Mouse (Mus musculus) stomach, postnatal 0 days (tissue): ENCODE data around the gene Znrd1as. TPM values are rescaled to one million over a fixed set of nuclear protein-coding genes. Genes with fewer than 3 reads are reported as not detected.

ENCODE experiments used
- ATAC-seq: fragments of 200-750 bp; cut with Nextera tagmentation; 2 replicates; pipeline ENCODE4 v1.8.0; 2017; ENCODE audit not compliant: low FRiP score, low TSS enrichment
- DNase-seq: peaks from one replicate; pipeline ENCODE4 v3.0.0-alpha.2; 2016; ENCODE audit warnings: low spot score
- H3K27ac ChIP-seq: fragments of 300-500 bp; sonication (generic); replicated peaks from 2 replicates; pipeline ENCODE4 v1.5.1; 2014; ENCODE audit warnings: mild to moderate bottlenecking, control low read depth
- H3K27me3 ChIP-seq: fragments of 300-500 bp; sonication (generic); 2 replicates; pipeline ENCODE4 v1.6.1; 2014; ENCODE audit warnings: low read length; ENCODE audit not compliant: control insufficient read depth, insufficient read depth
- H3K36me3 ChIP-seq: fragments of 300-500 bp; sonication (generic); 2 replicates; pipeline ENCODE4 v1.6.1; 2014; ENCODE audit warnings: low read length, mixed read lengths; ENCODE audit not compliant: control insufficient read depth, insufficient read depth
- H3K4me1 ChIP-seq: fragments of 300-500 bp; sonication (generic); replicated peaks from 2 replicates; pipeline ENCODE4 v1.6.1; 2014; ENCODE audit warnings: antibody characterized with exemption; ENCODE audit not compliant: control insufficient read depth, insufficient read depth
- H3K4me2 ChIP-seq: fragments of 300-500 bp; sonication (generic); replicated peaks from 2 replicates; pipeline ENCODE4 v1.6.1; 2014; ENCODE audit warnings: low read depth, mild to moderate bottlenecking, control low read depth, moderate library complexity
- H3K4me3 ChIP-seq: fragments of 300-500 bp; sonication (generic); 2 replicates; pipeline ENCODE4 v1.5.1; 2014; ENCODE audit warnings: low read depth, low read length, control low read depth
- H3K9ac ChIP-seq: fragments of 300-500 bp; sonication (generic); 2 replicates; pipeline ENCODE4 v1.6.1; 2014; ENCODE audit warnings: mild to moderate bottlenecking, low read length, control low read depth, mixed read lengths
- H3K9me3 ChIP-seq: fragments of 300-500 bp; sonication (generic); 2 replicates; pipeline ENCODE4 v1.6.1; 2016; ENCODE audit warnings: low read length; ENCODE audit not compliant: control insufficient read depth
- CTCF ChIP-seq: IDR thresholded peaks from 2 replicates; pipeline ENCODE4 v1.5.1; 2016; ENCODE audit warnings: antibody characterized with exemption, low read depth, mild to moderate bottlenecking, moderate library complexity
- EP300 ChIP-seq: optimal IDR thresholded peaks from 2 replicates; pipeline ENCODE3; 2016; ENCODE audit warnings: antibody characterized with exemption
- WGBS: fragments of 180-500 bp; shearing (Covaris S2); extraction: QIAGEN DNeasy Blood & Tissue Kit; methylation state at CpG from one replicate; pipeline ENCODE4 v1.1.7; 2014; 5-methylcytosine and 5-hydroxymethylcytosine counted together
- polyA plus RNA-seq: library from polyadenylated mRNA; unstranded; fragments of >200 nt; fragmentation: Nextera tagmentation; extraction: Ambion mirVana; gene quantifications from 2 replicates; pipeline ENCODE4 v1.2.1, GENCODE M21; 2015

The Znrd1as gene
- polyA plus RNA-seq, 1 experiment from 2014 or later = 4.5 TPM

DNA sequence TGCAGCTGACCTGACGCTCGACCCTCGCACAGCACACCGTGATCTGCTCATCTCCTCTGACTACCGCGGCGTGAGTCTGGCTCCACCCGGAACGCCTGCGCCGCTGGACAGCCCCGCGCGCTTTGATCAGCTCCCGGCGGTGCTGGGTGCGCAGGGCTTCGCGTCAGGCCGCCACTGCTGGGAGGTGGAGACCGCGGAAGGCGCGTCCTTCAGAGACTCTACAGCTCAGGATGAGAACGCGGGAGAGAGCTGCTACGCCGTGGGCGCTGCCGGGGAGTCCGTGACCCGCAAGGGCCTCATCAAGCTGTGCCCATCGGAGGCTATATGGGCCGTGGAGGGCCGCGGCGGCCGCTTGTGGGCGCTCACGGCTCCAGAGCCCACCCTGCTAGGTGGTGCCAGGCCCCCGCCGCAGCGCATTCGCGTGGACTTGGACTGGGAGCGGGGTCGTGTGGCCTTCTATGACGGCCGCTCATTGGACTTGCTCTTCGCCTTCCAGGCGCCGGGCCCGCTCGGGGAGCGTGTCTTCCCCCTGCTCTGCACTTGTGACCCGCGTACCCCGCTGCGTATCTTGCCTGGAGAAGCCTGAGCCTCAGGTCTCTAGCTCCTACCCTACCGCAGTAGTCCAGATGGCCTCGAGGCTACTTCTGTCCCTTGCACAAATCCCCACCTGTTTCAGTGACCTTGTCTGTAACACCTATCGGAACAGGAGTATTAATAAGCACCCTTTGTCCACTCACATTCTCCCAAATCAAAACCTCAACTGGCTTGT, 11.2 kb upstream of the Znrd1as start:
- DNase-seq (peak; percentile 59), ATAC-seq (no peak)
- no peaks in the 10 kb centered on the region; the same call in 1 of the 2 replicates for H3K27me3 ChIP-seq
- H3K4me1 ChIP-seq = no peaks in the 10 kb centered on the region
- peak overlapping the region; percentile 63 for H3K9ac ChIP-seq
- peak overlapping the region; percentile 96 for H3K4me2 ChIP-seq
- no peak overlapping the region; the same call in 1 of the 2 replicates for H3K27ac ChIP-seq
- 2% methylated on average over 62 of the region's 62 CpGs for WGBS
- H3K36me3 ChIP-seq = no peaks in the 10 kb centered on the region
- H3K4me3 ChIP-seq = peak overlapping the region; percentile 50
- H3K9me3 ChIP-seq = no peaks in the 10 kb centered on the region
- peak; percentile 54 for TF ChIP-seq CTCF
- no peak for TF ChIP-seq EP300

DNA sequence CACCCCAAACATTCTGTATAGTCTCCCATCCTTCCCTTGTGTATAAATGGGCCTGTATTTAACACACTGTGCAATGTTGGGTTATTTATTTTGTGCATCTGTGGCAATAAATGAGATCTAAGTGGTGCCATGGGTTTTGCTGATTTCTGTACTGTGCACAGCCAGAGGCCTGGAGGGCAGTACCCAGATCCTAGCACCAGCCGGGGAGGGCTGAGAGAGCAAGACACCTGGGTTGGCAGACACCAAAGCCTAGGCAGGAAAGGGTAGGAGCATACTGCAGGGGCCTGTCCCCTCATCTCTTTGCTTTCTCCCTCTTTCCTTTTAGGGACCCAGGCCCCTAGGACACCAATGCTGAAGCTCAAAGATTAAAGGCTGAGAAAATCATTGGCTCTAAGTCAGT, 10.1 kb upstream of the Znrd1as start:
- Histone ChIP-seq H3K9me3 (no peaks in the 10 kb centered on the region), H3K4me3 (no peak overlapping the region), H3K27me3 (no peaks in the 10 kb centered on the region; the same call in 1 of the 2 replicates), H3K9ac (no peak overlapping the region), H3K27ac (no peak overlapping the region), H3K4me2 (no peak overlapping the region), H3K36me3 (no peaks in the 10 kb centered on the region), H3K4me1 (no peaks in the 10 kb centered on the region)
- no peak for DNase-seq
- ATAC-seq = no peak
- 100% methylated on average over 1 of the region's 1 CpGs for WGBS
- TF ChIP-seq EP300 (no peak), CTCF (no peak)

DNA sequence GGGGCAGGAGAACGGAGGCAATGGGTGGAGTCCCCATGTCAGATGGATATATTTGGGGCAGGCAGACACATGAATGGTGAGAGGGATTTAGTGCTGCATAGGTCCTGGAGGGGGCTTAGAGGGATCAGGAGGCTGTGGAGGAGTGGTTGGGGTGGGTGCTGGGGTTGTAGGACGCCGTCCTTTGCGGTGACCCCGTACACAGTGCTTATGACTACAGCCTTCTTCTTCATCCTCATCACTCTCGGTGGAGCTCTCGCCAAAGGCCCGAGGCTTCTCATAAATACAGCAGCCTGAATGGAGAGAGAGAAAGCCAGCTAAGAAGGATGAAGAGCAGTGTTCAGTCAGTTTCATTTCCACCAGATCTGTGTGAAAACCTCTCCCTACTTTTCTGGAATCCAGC, 9.1 kb upstream of the Znrd1as start:
- H3K27ac ChIP-seq = no peak overlapping the region
- TF ChIP-seq EP300 (no peak), CTCF (no peak)

DNA sequence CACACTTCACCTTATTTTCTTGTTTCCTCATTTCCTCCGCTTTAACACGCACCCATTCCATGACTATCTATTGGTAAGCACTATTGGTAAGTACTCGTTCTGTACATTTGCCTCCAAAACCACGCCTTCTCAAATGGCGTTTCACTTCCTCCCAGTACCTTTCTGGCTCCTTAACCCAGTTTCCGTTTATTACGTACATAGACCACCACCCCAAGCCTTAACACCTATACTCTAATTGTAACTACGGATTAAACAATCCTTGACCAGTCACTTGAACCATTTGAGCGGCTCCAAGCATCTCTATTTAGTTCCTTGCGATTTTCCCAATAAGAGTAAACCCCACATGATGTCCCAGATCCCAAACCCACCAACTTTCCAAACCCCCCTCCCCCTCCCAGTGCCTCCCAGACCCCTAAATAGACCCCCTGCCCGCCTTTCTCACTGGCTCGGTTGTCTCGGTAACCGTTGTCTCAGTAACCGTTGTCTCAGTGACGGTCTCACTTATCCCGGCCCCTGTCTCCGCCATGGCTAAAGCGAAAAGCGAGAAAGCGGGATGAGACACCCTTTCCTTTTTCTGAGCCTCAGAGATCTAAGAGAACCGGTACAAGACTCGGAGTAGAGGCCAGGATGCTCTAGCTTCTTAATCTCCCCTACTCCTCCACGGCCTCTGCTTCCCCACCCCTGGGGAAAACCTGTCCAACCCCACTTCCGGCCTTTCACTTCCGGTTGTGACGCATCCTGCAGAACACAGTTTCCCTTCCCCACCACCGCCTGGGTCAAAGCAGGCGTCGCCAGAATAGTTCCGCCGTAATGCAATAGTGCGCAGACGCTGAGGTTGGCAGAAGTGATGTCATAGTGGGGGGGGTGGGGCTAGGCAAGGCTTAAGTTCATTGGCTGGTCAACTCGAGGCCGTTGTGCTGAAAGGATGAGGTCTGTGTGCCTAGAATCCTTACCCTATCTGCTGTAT, 7.1 kb upstream of the Znrd1as start, which contains the start of gene Ppp1r11:
Ppp1r11 (minus strand) TSS at position 761 of the 967 bp plus-strand sequence.
- Histone ChIP-seq H3K9me3 (no peaks in the 10 kb centered on the region), H3K36me3 (no peaks in the 10 kb centered on the region), H3K27ac (peak within 1 kb of the TSS; percentile 42; the same call in 1 of the 2 replicates), H3K4me3 (peak within 1 kb of the TSS; percentile 72), H3K4me2 (peak within 1 kb of the TSS; percentile 70), H3K27me3 (no peaks in the 10 kb centered on the region; the same call in 1 of the 2 replicates), H3K9ac (peak within 1 kb of the TSS; percentile 68), H3K4me1 (no peaks in the 10 kb centered on the region)
- no peak for TF ChIP-seq CTCF
- TF ChIP-seq EP300 = no peak
- DNase-seq (peak; percentile 97), ATAC-seq (peak; percentile 99)
- 2% methylated on average over 36 of the region's 36 CpGs for WGBS

More for the DNA sequence above, 9.1 kb upstream of the Znrd1as start:
- no peaks in the 10 kb centered on the region for H3K36me3 ChIP-seq
- no peaks in the 10 kb centered on the region for H3K4me1 ChIP-seq
- H3K4me2 ChIP-seq = no peak overlapping the region
- no peaks in the 10 kb centered on the region; the same call in 1 of the 2 replicates for H3K27me3 ChIP-seq
- ATAC-seq (no peak), DNase-seq (no peak)
- WGBS = 89% methylated on average over 8 of the region's 8 CpGs
- H3K4me3 ChIP-seq = no peak overlapping the region
- no peak overlapping the region for H3K9ac ChIP-seq
- H3K9me3 ChIP-seq = no peaks in the 10 kb centered on the region

DNA sequence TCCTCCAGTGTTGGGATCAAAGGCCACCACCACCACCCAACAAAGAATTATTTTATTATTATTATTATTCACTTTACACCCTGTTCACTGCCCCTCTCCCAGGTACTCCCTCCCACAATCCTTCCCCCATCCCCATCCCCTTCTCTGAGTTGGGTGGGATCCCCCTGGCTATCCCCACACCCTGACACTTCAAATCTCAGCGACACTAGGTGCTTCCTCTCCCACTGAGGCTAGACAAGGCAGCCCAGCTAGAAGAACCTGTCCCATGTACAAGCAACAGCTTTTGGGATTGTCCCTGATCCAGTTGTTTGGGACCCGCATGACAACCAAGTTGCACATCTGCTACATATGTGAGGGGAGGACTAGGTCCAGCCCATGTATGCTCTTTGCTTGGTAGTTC, 5.8 kb upstream of the Znrd1as start:
- no peak for TF ChIP-seq EP300
- TF ChIP-seq CTCF = no peak
- no peak overlapping the region for H3K9ac ChIP-seq
- WGBS = 84% methylated on average over 2 of the region's 2 CpGs
- DNase-seq (no peak), ATAC-seq (no peak)
- H3K4me2 ChIP-seq = no peak overlapping the region
- H3K27ac ChIP-seq = no peak overlapping the region
- H3K36me3 ChIP-seq = no peaks in the 10 kb centered on the region
- H3K27me3 ChIP-seq = no peaks in the 10 kb centered on the region
- no peaks in the 10 kb centered on the region; the same call in 1 of the 2 replicates for H3K4me1 ChIP-seq
- H3K4me3 ChIP-seq = no peak overlapping the region
- H3K9me3 ChIP-seq = no peaks in the 10 kb centered on the region
